Mouse (Mus musculus): Measurements from ENCODE around the gene Gna13. TPM values are rescaled to one million over a fixed set of nuclear protein-coding genes. Genes with fewer than 3 reads are reported as not detected.
"Not testable (repeated sequence)": the region's sequence is repeated elsewhere in the genome, so short reads cannot be mapped to it uniquely, and the experiment has no call there.

Gene Gna13
- 41.1 and 46.5 TPM in 2 replicates for total RNA-seq (2015; ENCODE audit: low replicate concordance)
- total RNA-seq (2017; ENCODE audit: low replicate concordance): 37.9 and 40.1 TPM in 2 replicates

DNA sequence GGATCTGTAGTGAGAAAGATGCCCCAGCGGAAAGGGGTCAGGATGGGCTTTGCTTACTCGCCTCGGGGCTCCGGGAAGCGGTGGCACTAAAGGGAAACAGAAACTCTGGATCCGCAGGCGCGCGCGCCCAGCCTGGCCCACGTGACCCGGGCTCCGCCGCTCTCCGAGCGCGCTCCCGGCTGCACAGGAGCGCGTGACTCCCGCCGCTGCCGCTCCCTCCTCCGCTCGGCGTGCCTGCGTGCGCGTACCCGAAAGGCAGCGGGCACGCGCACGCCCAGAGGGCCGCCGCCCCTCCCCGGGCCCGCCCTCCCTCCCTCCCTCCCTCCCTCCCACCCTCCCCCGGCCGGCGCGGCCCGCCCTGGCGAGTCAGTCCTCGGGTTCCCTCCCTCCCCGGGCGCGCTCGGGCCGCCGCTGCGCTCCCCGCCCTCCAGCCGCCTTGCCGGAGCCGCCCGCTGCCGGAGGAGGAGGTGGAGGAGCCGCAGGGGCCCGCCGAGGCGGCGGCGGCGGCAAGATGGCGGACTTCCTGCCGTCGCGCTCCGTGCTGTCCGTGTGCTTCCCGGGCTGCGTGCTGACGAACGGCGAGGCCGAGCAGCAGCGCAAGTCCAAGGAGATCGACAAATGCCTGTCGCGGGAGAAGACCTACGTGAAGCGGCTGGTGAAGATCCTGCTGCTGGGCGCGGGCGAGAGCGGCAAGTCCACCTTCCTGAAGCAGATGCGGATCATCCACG is at the start of gene Gna13:
Gene Gna13 (plus strand): TSS at position 369 of the 728 bp plus-strand sequence.
- ATAC-seq (replicated peaks; ENCODE audit: low FRiP score, poor library complexity, severe bottlenecking): peak; percentile 87

GRCm38 (mm10) chr11:109316921-109317320 is 45.7 kb upstream of the Gna13 start:
- no peak for ATAC-seq (replicated peaks; ENCODE audit: low FRiP score, poor library complexity, severe bottlenecking)

DNA sequence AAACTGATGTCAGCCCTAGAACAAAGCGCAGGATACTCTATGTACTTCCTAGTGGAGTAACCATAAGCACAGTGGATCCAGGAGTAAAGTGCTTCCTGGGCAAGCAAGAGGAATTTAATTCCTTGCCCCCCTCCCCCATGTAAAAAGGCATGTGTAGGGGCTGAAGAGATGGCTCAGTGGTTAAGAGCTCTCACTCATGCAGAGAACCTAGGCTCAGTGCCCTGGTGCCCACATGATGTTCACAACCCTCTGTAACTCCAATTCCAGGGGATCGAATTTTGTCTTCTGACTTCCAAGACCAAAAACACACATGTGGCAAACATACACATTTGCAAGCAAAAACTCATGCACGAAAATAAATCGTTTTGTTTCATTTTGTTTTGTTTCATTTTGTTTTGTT is 43.2 kb upstream of the Gna13 start:
- ATAC-seq (replicated peaks; ENCODE audit: low FRiP score, poor library complexity, severe bottlenecking): no peak

DNA sequence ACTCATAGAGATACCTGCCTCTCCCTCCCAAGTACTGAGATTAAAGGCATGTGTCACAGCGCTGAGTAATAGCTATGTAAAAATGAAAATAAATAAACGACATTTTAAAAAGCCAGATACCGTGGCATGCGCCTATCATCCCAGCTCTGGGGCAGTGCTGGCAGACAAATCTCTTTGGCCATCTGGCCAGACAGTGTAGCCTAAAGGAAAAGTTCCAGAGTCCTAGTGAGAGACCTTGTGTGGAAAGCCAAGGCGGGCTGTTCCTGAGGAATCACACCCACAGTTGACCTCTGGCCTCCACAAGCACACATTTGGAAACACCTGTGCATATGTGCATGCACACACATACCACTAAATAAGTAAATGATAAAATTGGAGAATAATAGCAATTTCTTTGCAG is 42.7 kb upstream of the Gna13 start:
- ATAC-seq (replicated peaks; ENCODE audit: low FRiP score, poor library complexity, severe bottlenecking): no peak

DNA sequence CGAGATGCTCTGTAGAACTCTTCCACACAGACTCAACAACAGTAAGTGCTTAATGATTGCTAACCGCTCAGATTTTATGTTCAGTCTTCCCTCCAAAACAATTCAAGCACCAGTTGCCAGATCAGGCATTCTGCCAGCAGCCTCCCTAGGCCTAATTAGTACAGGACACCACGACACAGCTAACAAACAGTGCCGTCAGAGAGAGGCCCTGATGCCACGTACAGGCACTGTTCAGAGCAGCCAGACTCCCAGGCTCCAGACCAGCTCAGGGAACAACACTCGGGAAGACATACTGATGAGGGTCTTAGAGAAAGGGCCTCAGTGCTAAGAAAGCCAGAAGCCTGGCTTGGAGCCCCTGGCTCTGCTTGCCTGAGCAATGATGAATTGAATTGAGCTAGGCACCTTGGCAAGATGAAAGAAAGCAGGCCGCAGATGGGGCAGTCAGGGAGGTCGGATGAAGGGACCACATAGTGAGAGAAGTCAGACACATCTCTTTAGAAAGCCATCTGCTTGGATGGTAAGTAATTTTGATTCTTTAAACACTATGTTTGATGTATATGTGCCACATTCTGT is 42.2 kb upstream of the Gna13 start:
- no peak for ATAC-seq (replicated peaks; ENCODE audit: low FRiP score, poor library complexity, severe bottlenecking)

GRCm38 (mm10) chr11:109326270-109326669 is 36.4 kb upstream of the Gna13 start:
- no peak for ATAC-seq (replicated peaks; ENCODE audit: low FRiP score, poor library complexity, severe bottlenecking)

GRCm38 (mm10) chr11:109327381-109327780 is 35.2 kb upstream of the Gna13 start:
- no peak for ATAC-seq (replicated peaks; ENCODE audit: low FRiP score, poor library complexity, severe bottlenecking)

GRCm38 (mm10) chr11:109327952-109328351 is 34.7 kb upstream of the Gna13 start:
- no peak for ATAC-seq (replicated peaks; ENCODE audit: low FRiP score, poor library complexity, severe bottlenecking)

DNA sequence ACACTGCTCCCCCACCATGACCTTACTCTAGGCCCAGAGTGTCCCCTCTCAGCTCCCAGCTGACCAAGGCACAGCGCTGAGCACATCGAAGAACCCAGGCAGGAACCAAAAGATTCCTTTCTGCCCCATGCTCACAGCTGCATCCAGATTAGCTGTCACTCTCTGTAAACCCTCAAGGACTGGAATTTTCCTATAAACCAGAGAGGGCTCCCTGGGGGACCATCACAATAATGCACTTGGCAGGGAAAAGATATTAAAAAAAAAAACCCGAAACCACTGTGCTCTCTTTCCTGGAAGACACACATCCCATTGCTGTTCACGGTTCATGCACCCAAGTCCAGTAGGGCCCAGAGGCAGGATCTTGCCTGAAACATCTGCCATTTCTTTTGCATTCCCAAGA is 33.3 kb upstream of the Gna13 start:
- ATAC-seq (replicated peaks; ENCODE audit: low FRiP score, poor library complexity, severe bottlenecking): no peak

GRCm38 (mm10) chr11:109330706-109331393 is 31.8 kb upstream of the Gna13 start:
- no peak for ATAC-seq (replicated peaks; ENCODE audit: low FRiP score, poor library complexity, severe bottlenecking)

DNA sequence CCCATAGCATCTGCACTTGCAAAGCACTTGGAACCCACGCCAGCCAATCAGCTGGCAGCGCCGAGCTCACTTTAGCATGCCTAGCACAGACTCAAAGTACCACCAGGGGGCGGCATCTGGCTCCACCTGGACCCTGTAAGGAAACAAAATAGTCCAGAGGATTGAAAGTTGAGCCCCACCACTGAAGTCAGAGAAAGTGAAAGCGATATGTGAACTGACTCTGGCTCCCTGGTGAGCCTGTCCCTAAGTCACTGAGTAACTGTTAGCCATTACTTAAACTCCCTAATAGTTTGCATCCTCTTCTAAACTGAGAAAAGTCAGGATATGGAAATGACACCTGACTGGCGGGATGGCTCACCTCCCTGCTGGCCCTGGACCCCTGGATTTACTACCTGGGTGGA is 31.2 kb upstream of the Gna13 start:
- peak; percentile 87 for ATAC-seq (replicated peaks; ENCODE audit: low FRiP score, poor library complexity, severe bottlenecking)

- ATAC-seq (replicated peaks; ENCODE audit: low FRiP score, poor library complexity, severe bottlenecking): no peak
Measured at GRCm38 (mm10) chr11:109332722-109333121, 29.9 kb upstream of the Gna13 start.

- ATAC-seq (replicated peaks; ENCODE audit: low FRiP score, poor library complexity, severe bottlenecking): no peak
Measured at GRCm38 (mm10) chr11:109334773-109335172, 27.9 kb upstream of the Gna13 start.

DNA sequence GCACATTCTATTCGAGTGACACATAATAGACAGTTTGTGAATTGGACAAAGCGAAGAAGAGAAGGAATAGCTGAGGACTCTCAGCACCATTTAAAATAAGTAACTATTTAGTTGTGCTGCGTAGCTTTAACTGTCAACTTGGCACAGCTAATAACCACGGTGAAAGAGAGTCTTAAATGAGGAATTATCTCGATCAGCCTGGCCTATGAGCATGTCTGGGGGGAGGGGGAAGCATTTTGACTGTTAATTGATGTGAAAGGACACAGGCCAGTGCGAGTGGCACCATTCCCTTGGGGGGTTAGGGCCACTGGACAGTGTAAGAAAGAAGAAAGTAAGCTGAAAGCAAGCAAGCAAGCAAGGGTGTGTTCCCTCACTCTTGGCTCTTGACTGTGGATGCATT is 26.7 kb upstream of the Gna13 start:
- ATAC-seq (replicated peaks; ENCODE audit: low FRiP score, poor library complexity, severe bottlenecking): no peak

GRCm38 (mm10) chr11:109339155-109339938 is 23.3 kb upstream of the Gna13 start:
- no peak for ATAC-seq (replicated peaks; ENCODE audit: low FRiP score, poor library complexity, severe bottlenecking)

GRCm38 (mm10) chr11:109340541-109340940 is 22.1 kb upstream of the Gna13 start:
- ATAC-seq (replicated peaks; ENCODE audit: low FRiP score, poor library complexity, severe bottlenecking): no peak

GRCm38 (mm10) chr11:109342666-109343065 is 20.0 kb upstream of the Gna13 start:
- not testable (repeated sequence) for ATAC-seq (replicated peaks; ENCODE audit: low FRiP score, poor library complexity, severe bottlenecking)

DNA sequence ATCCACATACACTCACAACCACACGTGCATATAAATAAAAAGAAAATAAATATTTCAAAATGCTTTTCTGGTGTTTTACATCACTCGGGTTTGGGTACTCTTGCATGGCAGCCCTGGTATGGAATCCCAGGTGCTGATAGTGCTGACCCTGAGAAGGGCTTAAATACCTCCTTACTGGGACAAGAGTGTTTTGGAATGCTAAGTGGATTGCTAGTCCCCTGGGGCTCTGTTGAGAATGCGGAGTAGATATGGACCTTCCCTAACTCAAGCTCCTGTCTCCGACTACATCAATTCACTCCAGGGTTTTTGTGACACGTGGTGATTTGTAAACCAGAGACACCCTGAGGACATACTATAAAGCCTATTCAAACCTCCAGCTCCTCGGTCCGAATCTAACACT is 19.1 kb upstream of the Gna13 start:
- no peak for ATAC-seq (replicated peaks; ENCODE audit: low FRiP score, poor library complexity, severe bottlenecking)

- ATAC-seq (replicated peaks; ENCODE audit: low FRiP score, poor library complexity, severe bottlenecking): no peak
Measured at GRCm38 (mm10) chr11:109343991-109344599, 18.5 kb upstream of the Gna13 start.

Data from erythroid progenitor cell, adult 5-6 weeks (primary cell).